Mouse (Mus musculus): ENCODE measurements around the gene Gm20517.

DNA sequence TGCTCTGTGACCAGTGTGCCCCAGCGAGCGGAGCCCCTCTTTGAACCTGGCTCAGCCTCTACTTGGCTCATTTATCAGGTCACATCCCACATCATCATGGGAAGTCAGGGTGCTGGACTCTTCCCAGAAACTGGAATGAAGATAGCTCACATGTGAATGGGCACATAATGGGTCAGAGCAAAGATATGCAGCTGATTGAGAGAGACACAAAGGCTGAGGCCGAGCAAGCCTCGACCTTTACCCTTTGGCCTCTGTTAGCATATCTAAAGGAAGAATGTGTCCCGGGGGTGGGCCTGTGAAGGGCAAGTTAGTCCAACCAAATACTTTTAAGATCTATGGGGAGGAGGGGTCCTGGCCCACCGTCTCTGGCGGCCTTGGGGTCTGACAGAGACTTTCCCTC is 39.8 kb upstream of the Gm20517 start:
- TF ChIP-seq CTCF (IDR thresholded peaks at IDR 0.05; ENCODE audit: low read depth) (no peak), EP300 (IDR thresholded peaks at IDR 0.05; ENCODE audit: low read depth) (no peak)
